ENCODE assay signal across 7 mouse cellular contexts in genomic region chr5:103376354-103377295, GRCm38 (mm10). TPM values are rescaled to one million over a fixed set of nuclear protein-coding genes. Genes with fewer than 3 reads are reported as not detected.
DNase-seq lines count a peak whose midpoint lies in the region; ATAC-seq and TF ChIP-seq lines count a peak whose summit lies in the region.

No protein-coding gene starts in this region.

- H3K4me2 ChIP-seq in midbrain, postnatal 0 days (ENCODE audit: low read depth, low read length, poor library complexity, severe bottlenecking): no peak overlapping the region
- H3K4me2 ChIP-seq in heart, embryonic 16.5 days (ENCODE audit: low read depth, low read length): peak overlapping the region; percentile 38

- TF ChIP-seq CTCF in midbrain, postnatal 0 days (IDR thresholded peaks at IDR 0.05): no peak

- H3K27me3 ChIP-seq in midbrain, embryonic 10.5 days (ENCODE audit: low read depth, poor library complexity, severe bottlenecking): no peaks in the 10 kb centered on the region
- no peaks in the 10 kb centered on the region for H3K27me3 ChIP-seq in midbrain, postnatal 0 days (ENCODE audit: insufficient read depth, low read length)
- H3K27me3 ChIP-seq in heart, embryonic 16.5 days (ENCODE audit: control insufficient read depth, insufficient read depth, low read length): peaks cover 15% of the 10 kb centered on the region

- H3K9ac ChIP-seq in midbrain, postnatal 0 days (replicated peaks; ENCODE audit: low read length, poor library complexity, severe bottlenecking): no peak overlapping the region
- no peak overlapping the region for H3K9ac ChIP-seq in heart, embryonic 16.5 days (ENCODE audit: low read length)

- H3K4me1 ChIP-seq in midbrain, embryonic 10.5 days: peaks cover 23% of the 10 kb centered on the region
- H3K4me1 ChIP-seq in midbrain, postnatal 0 days (ENCODE audit: insufficient read depth, low read length): no peaks in the 10 kb centered on the region
- H3K4me1 ChIP-seq in heart, embryonic 16.5 days (ENCODE audit: control insufficient read depth, insufficient read depth, low read length): peaks cover 10% of the 10 kb centered on the region

- H3K27ac ChIP-seq in midbrain, embryonic 10.5 days (replicated peaks): peak overlapping the region; percentile 10; the same call in 1 of the 2 replicates
- H3K27ac ChIP-seq in midbrain, postnatal 0 days (ENCODE audit: low read depth, low read length): no peak overlapping the region
- H3K27ac ChIP-seq in heart, embryonic 16.5 days (ENCODE audit: low read length): peak overlapping the region; percentile 77

- H3K9me3 ChIP-seq in midbrain, embryonic 10.5 days (replicated peaks): no peaks in the 10 kb centered on the region
- no peaks in the 10 kb centered on the region for H3K9me3 ChIP-seq in midbrain, postnatal 0 days (ENCODE audit: low read length)
- H3K9me3 ChIP-seq in heart, embryonic 16.5 days (replicated peaks; ENCODE audit: control insufficient read depth, low read length): no peaks in the 10 kb centered on the region

- no peak overlapping the region for H3K4me3 ChIP-seq in midbrain, embryonic 10.5 days
- no peak overlapping the region for H3K4me3 ChIP-seq in midbrain, postnatal 0 days (ENCODE audit: low read depth, low read length)
- H3K4me3 ChIP-seq in heart, embryonic 16.5 days (ENCODE audit: low read length): no peak overlapping the region

- WGBS in midbrain, embryonic 10.5 days: 68% methylated on average over 17 of the region's 17 CpGs
- 62% methylated on average over 17 of the region's 17 CpGs for WGBS in midbrain, postnatal 0 days
- WGBS in heart, embryonic 16.5 days: 45% methylated on average over 17 of the region's 17 CpGs

- no peaks in the 10 kb centered on the region for H3K36me3 ChIP-seq in midbrain, embryonic 10.5 days
- no peaks in the 10 kb centered on the region for H3K36me3 ChIP-seq in midbrain, postnatal 0 days (ENCODE audit: insufficient read depth, low read length)
- H3K36me3 ChIP-seq in heart, embryonic 16.5 days (ENCODE audit: control insufficient read depth, insufficient read depth): no peaks in the 10 kb centered on the region

- no peak for DNase-seq in midbrain, embryonic 10.5 days (ENCODE audit: low spot score)
- no peak for DNase-seq in midbrain, postnatal 0 days (ENCODE audit: low spot score)
- DNase-seq in adrenal gland, postnatal 25 days: peak; percentile 12
- peak; percentile 72 for DNase-seq in testis, postnatal 10 days (ENCODE audit: low spot score)
- no peak for DNase-seq in urinary bladder, postnatal 25 days (ENCODE audit: low spot score)

- no peak for ATAC-seq in midbrain, postnatal 0 days (ENCODE audit: low FRiP score)
- ATAC-seq in heart, embryonic 16.5 days (replicated peaks; ENCODE audit: extremely low read depth, insufficient read depth, low FRiP score): no peak; the same call in 1 of the 2 replicates
- no peak for ATAC-seq in erythroid progenitor cell, adult 5-6 weeks (replicated peaks; ENCODE audit: low FRiP score, poor library complexity, severe bottlenecking)

RNA-seq across cellular contexts. Expression of gene Ptpn13, which starts 48.4 kb away (rescaled TPM):
- polyA plus RNA-seq in midbrain, embryonic 10.5 days (2016; fragmentation: Nextera tagmentation; extraction: Ambion mirVana): 17.5 and 18.9 TPM in 2 replicates
- total RNA-seq in midbrain, postnatal 0 days (2014; rRNA removed): 14.1 and 18.0 TPM in 2 replicates
- 1.9 and 2.6 TPM in 2 replicates for polyA plus RNA-seq in midbrain, postnatal 0 days (2015; fragmentation: Nextera tagmentation; extraction: Ambion mirVana)
- total RNA-seq in adrenal gland, postnatal 25 days (2021): 17.5 and 21.4 TPM in 2 replicates
- polyA plus RNA-seq in heart, embryonic 16.5 days (2015; fragmentation: Nextera tagmentation; extraction: Ambion mirVana): 7.8 and 8.3 TPM in 2 replicates
- 0.36 and 1.7 TPM in 2 replicates for total RNA-seq in erythroid progenitor cell, adult 5-6 weeks (2015; ENCODE audit: low replicate concordance)
- total RNA-seq in erythroid progenitor cell, adult 5-6 weeks (2017; ENCODE audit: low replicate concordance): 1.4 and 2.2 TPM in 2 replicates

Comparison
In these comparisons a context has a peak if more than half of its experiments do, and no peak if none do; other contexts are left out.
1. DNase-seq: peak in adrenal gland, postnatal 25 days (single experiment) and testis, postnatal 10 days (single experiment); none in midbrain, embryonic 10.5 days (single experiment), midbrain, postnatal 0 days (single experiment) and urinary bladder, postnatal 25 days (single experiment).